Comparison of ENCODE assay signal across 7 mouse cellular contexts in the genomic region with DNA sequence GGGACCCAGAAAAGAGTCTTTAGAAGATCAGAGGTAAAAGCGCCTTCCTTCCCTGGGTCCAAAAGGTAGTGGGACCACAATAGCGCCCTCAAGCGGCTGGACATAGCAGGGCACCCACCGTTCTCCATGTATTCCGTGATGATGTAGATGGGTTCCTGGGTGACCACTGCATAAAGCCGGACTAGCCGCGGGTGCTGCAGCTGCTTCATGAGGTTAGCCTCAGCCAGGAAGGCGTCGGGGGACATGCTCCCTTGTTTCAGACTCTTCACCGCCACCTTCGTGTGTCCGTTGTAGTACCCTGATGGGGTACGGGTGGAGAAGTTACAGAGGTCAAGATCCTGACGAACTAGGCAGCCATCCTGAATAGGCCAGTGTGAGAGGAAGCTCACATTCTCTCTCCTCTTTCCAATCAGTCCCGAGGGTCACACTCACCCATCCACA. TPM values are rescaled to one million over a fixed set of nuclear protein-coding genes. Genes with fewer than 3 reads are reported as not detected.
DNase-seq lines count a peak whose midpoint lies in the region; ATAC-seq and TF ChIP-seq lines count a peak whose summit lies in the region.

No protein-coding gene starts in this region.

- peak overlapping the region; percentile 66 for H3K9ac ChIP-seq in MEL (ENCODE audit: control insufficient read depth, low read depth, low read length, poor library complexity, severe bottlenecking)
- peak overlapping the region; percentile 54 for H3K9ac ChIP-seq in hindbrain, embryonic 15.5 days

- ATAC-seq in hindbrain, embryonic 15.5 days (ENCODE audit: low FRiP score, low read depth): peak; percentile 39; the same call in 1 of the 2 replicates
- peak; percentile 61 for ATAC-seq in megakaryocyte-erythroid progenitor cell, adult 5-6 weeks (replicated peaks; ENCODE audit: low FRiP score, low TSS enrichment, poor library complexity, severe bottlenecking)

- WGBS in hindbrain, embryonic 15.5 days: 3% methylated on average over 16 of the region's 16 CpGs
- WGBS in limb, embryonic 10.5 days: 1% methylated on average over 16 of the region's 16 CpGs

- DNase-seq in MEL (ENCODE audit: low read depth, low spot score): peak; percentile 80
- peak; percentile 82 for DNase-seq in limb, embryonic 10.5 days (ENCODE audit: low spot score)
- DNase-seq in right cerebral cortex, postnatal 25 days: peak; percentile 27

- no peak for TF ChIP-seq EP300 in MEL (IDR thresholded peaks at IDR 0.05; ENCODE audit: low read depth in 1 of 2, low read length in 2 of 2)

- peaks cover 0 to 2% of the 10 kb centered on the region in 2 experiments; a peak in 2 of 4 replicates for H3K36me3 ChIP-seq in MEL (ENCODE audit: control insufficient read depth in 1 of 2, insufficient read depth in 2 of 2, low read length in 2 of 2)
- H3K36me3 ChIP-seq in hindbrain, embryonic 15.5 days: no peaks in the 10 kb centered on the region
- H3K36me3 ChIP-seq in limb, embryonic 10.5 days: no peaks in the 10 kb centered on the region

- TF ChIP-seq CTCF in MEL (IDR thresholded peaks at IDR 0.05 in 2 of 3, conservative IDR thresholded peaks at IDR 0.05 in 1 of 3; ENCODE audit: control insufficient read depth in 1 of 3, insufficient read depth in 1 of 3, low read depth in 2 of 3, low read length in 3 of 3, poor library complexity in 1 of 3, severe bottlenecking in 1 of 3): peak; percentile 80 to 97 (median 90)
- TF ChIP-seq CTCF in embryonic fibroblast, embryonic 13.5 days (IDR thresholded peaks at IDR 0.05; ENCODE audit: borderline replicate concordance, insufficient read depth, low read length): peak; percentile 53; the same call in 1 of the 2 replicates

- H3K4me3 ChIP-seq in MEL (ENCODE audit: control insufficient read depth in 1 of 2, insufficient read depth in 1 of 2, low read depth in 2 of 2, low read length in 2 of 2): peak overlapping the region; percentile 71 to 89
- H3K4me3 ChIP-seq in brown adipose tissue, adult 24 weeks (ENCODE audit: insufficient read depth, low read depth, low read length): peak overlapping the region; percentile 63
- H3K4me3 ChIP-seq in embryonic fibroblast, embryonic 13.5 days (ENCODE audit: insufficient read depth, low read length): no peak overlapping the region; the same call in 1 of the 2 replicates
- peak overlapping the region; percentile 44 for H3K4me3 ChIP-seq in hindbrain, embryonic 15.5 days
- peak overlapping the region; percentile 65 for H3K4me3 ChIP-seq in limb, embryonic 10.5 days

- H3K4me1 ChIP-seq in MEL (ENCODE audit: control insufficient read depth in 1 of 2, insufficient read depth in 2 of 2, low read length in 2 of 2): peaks cover 0 to 15% of the 10 kb centered on the region in 2 experiments; a peak in 2 of 4 replicates
- peaks cover 11% of the 10 kb centered on the region for H3K4me1 ChIP-seq in brown adipose tissue, adult 24 weeks (ENCODE audit: control insufficient read depth, insufficient read depth, insufficient read length, low read length)
- no peaks in the 10 kb centered on the region for H3K4me1 ChIP-seq in embryonic fibroblast, embryonic 13.5 days (ENCODE audit: control insufficient read depth, insufficient read depth, low read length)
- peaks cover 22% of the 10 kb centered on the region for H3K4me1 ChIP-seq in hindbrain, embryonic 15.5 days (replicated peaks)
- peaks cover 37% of the 10 kb centered on the region for H3K4me1 ChIP-seq in limb, embryonic 10.5 days

- H3K27me3 ChIP-seq in MEL (ENCODE audit: control insufficient read depth in 1 of 2, insufficient read depth in 2 of 2, low read length in 2 of 2): no peaks in the 10 kb centered on the region
- H3K27me3 ChIP-seq in hindbrain, embryonic 15.5 days: no peaks in the 10 kb centered on the region
- H3K27me3 ChIP-seq in limb, embryonic 10.5 days (ENCODE audit: low read depth, poor library complexity, severe bottlenecking): no peaks in the 10 kb centered on the region

- H3K27ac ChIP-seq in MEL (ENCODE audit: control insufficient read depth, low read depth, low read length): peak overlapping the region; percentile 41; the same call in 1 of the 2 replicates
- no peak overlapping the region for H3K27ac ChIP-seq in brown adipose tissue, adult 24 weeks (replicated peaks; ENCODE audit: low read depth, low read length)
- H3K27ac ChIP-seq in embryonic fibroblast, embryonic 13.5 days (ENCODE audit: insufficient read depth, low read length): no peak overlapping the region
- peak overlapping the region; percentile 86 for H3K27ac ChIP-seq in hindbrain, embryonic 15.5 days (replicated peaks)
- H3K27ac ChIP-seq in limb, embryonic 10.5 days: peak overlapping the region; percentile 88

- peak overlapping the region; percentile 83 for H3K4me2 ChIP-seq in hindbrain, embryonic 15.5 days

- TF ChIP-seq POLR2A in MEL (IDR thresholded peaks at IDR 0.05; ENCODE audit: control insufficient read depth in 1 of 2, insufficient read depth in 1 of 2, low read depth in 1 of 2, low read length in 2 of 2, poor library complexity in 1 of 2): 0 out of 4 replicates have a peak, but pooled peaks of 1 of the 2 experiments have one; percentile 22
- TF ChIP-seq POLR2A in embryonic fibroblast, embryonic 13.5 days (IDR thresholded peaks at IDR 0.05; ENCODE audit: low read depth, low read length): no peak

- TF ChIP-seq RAD21 in MEL (IDR thresholded peaks at IDR 0.05; ENCODE audit: low read depth, low read length): peak; percentile 21; the same call in 1 of the 2 replicates

- peaks cover 1% of the 10 kb centered on the region; the same call in 1 of the 2 replicates for H3K79me2 ChIP-seq in MEL (ENCODE audit: control insufficient read depth, insufficient read depth, low read length, poor library complexity)

- no peaks in the 10 kb centered on the region for H3K9me3 ChIP-seq in MEL (replicated peaks; ENCODE audit: insufficient read depth, low read length)
- no peaks in the 10 kb centered on the region for H3K9me3 ChIP-seq in hindbrain, embryonic 15.5 days
- H3K9me3 ChIP-seq in limb, embryonic 10.5 days (replicated peaks): no peaks in the 10 kb centered on the region

RNA-seq across cellular contexts. Expression of gene Hdac1, which starts 12.9 kb away (rescaled TPM):
- 38.9 and 47.9 TPM in 2 replicates for total RNA-seq in MEL (2012; rRNA removed)
- polyA plus RNA-seq in MEL (2012; ENCODE audit: insufficient read depth in 1 of 2, insufficient read length in 2 of 2, low read depth in 1 of 2, low replicate concordance in 2 of 2, missing spikeins in 1 of 2): 100 to 1,000 TPM; 108 to 185 TPM
- polyA plus RNA-seq in brown adipose tissue, adult 24 weeks (2012; ENCODE audit: insufficient read depth, insufficient read length, missing spikeins): 46.2 and 49.1 TPM in 2 replicates
- 150 and 156 TPM in 2 replicates for polyA plus RNA-seq in embryonic fibroblast, embryonic 13.5 days (2011; ENCODE audit: insufficient read length, low read depth, missing spikeins)
- 84.7 and 92.2 TPM in 2 replicates for polyA plus RNA-seq in hindbrain, embryonic 15.5 days (2015; fragmentation: Nextera tagmentation; extraction: Ambion mirVana)
- 308 and 336 TPM in 2 replicates for polyA plus RNA-seq in limb, embryonic 10.5 days (2016; fragmentation: Nextera tagmentation; extraction: Ambion mirVana)
- total RNA-seq in megakaryocyte-erythroid progenitor cell, adult 5-6 weeks (2014; fragmentation: Nextera tagmentation): 136 and 147 TPM in 2 replicates
- total RNA-seq in megakaryocyte-erythroid progenitor cell, adult 5-6 weeks (2017): 72.7 and 76.2 TPM in 2 replicates

RNA-seq across cellular contexts. Expression of gene Lck, which starts 18.0 kb away (rescaled TPM):
- total RNA-seq in MEL (2012; rRNA removed): 2.7 and 3.6 TPM in 2 replicates
- polyA plus RNA-seq in MEL (2012; ENCODE audit: insufficient read depth in 1 of 2, insufficient read length in 2 of 2, low read depth in 1 of 2, low replicate concordance in 2 of 2, missing spikeins in 1 of 2): 1 to 10 TPM in 1 of 2 experiments, not detected in 1; 6.9 TPM
- polyA plus RNA-seq in brown adipose tissue, adult 24 weeks (2012; ENCODE audit: insufficient read depth, insufficient read length, missing spikeins): not detected in 2 replicates
- 3.0 and 5.2 TPM in 2 replicates for polyA plus RNA-seq in embryonic fibroblast, embryonic 13.5 days (2011; ENCODE audit: insufficient read length, low read depth, missing spikeins)
- 11.7 and 13.6 TPM in 2 replicates for polyA plus RNA-seq in hindbrain, embryonic 15.5 days (2015; fragmentation: Nextera tagmentation; extraction: Ambion mirVana)
- 10.3 and 13.5 TPM in 2 replicates for polyA plus RNA-seq in limb, embryonic 10.5 days (2016; fragmentation: Nextera tagmentation; extraction: Ambion mirVana)
- total RNA-seq in megakaryocyte-erythroid progenitor cell, adult 5-6 weeks (2014; fragmentation: Nextera tagmentation): 12.7 and 12.8 TPM in 2 replicates
- total RNA-seq in megakaryocyte-erythroid progenitor cell, adult 5-6 weeks (2017): 3.7 and 11.6 TPM in 2 replicates

RNA-seq across cellular contexts. Expression of gene Fam167b, which starts 22.9 kb away (rescaled TPM):
- total RNA-seq in MEL (2012; rRNA removed): not detected in 2 replicates
- polyA plus RNA-seq in MEL (2012; ENCODE audit: insufficient read depth in 1 of 2, insufficient read length in 2 of 2, low read depth in 1 of 2, low replicate concordance in 2 of 2, missing spikeins in 1 of 2): not detected
- not detected in 2 replicates for polyA plus RNA-seq in brown adipose tissue, adult 24 weeks (2012; ENCODE audit: insufficient read depth, insufficient read length, missing spikeins)
- not detected in 2 replicates for polyA plus RNA-seq in embryonic fibroblast, embryonic 13.5 days (2011; ENCODE audit: insufficient read length, low read depth, missing spikeins)
- polyA plus RNA-seq in hindbrain, embryonic 15.5 days (2015; fragmentation: Nextera tagmentation; extraction: Ambion mirVana): 0.24 and 0.34 TPM in 2 replicates
- polyA plus RNA-seq in limb, embryonic 10.5 days (2016; fragmentation: Nextera tagmentation; extraction: Ambion mirVana): 2.6 and 5.1 TPM in 2 replicates
- not detected in 2 replicates for total RNA-seq in megakaryocyte-erythroid progenitor cell, adult 5-6 weeks (2014; fragmentation: Nextera tagmentation)
- total RNA-seq in megakaryocyte-erythroid progenitor cell, adult 5-6 weeks (2017): not detected in 2 replicates

RNA-seq across cellular contexts. Expression of gene Marcksl1, which starts 42.1 kb away (rescaled TPM):
- total RNA-seq in MEL (2012; rRNA removed): 25.3 and 26.9 TPM in 2 replicates
- 10 to 100 TPM in 1 of 2 experiments, not detected in 1; 62.7 TPM for polyA plus RNA-seq in MEL (2012; ENCODE audit: insufficient read depth in 1 of 2, insufficient read length in 2 of 2, low read depth in 1 of 2, low replicate concordance in 2 of 2, missing spikeins in 1 of 2)
- 3.5 and 4.9 TPM in 2 replicates for polyA plus RNA-seq in brown adipose tissue, adult 24 weeks (2012; ENCODE audit: insufficient read depth, insufficient read length, missing spikeins)
- 131 and 157 TPM in 2 replicates for polyA plus RNA-seq in embryonic fibroblast, embryonic 13.5 days (2011; ENCODE audit: insufficient read length, low read depth, missing spikeins)
- polyA plus RNA-seq in hindbrain, embryonic 15.5 days (2015; fragmentation: Nextera tagmentation; extraction: Ambion mirVana): 1,671 and 1,849 TPM in 2 replicates
- 1,533 and 1,561 TPM in 2 replicates for polyA plus RNA-seq in limb, embryonic 10.5 days (2016; fragmentation: Nextera tagmentation; extraction: Ambion mirVana)
- total RNA-seq in megakaryocyte-erythroid progenitor cell, adult 5-6 weeks (2014; fragmentation: Nextera tagmentation): 29.9 and 30.4 TPM in 2 replicates
- total RNA-seq in megakaryocyte-erythroid progenitor cell, adult 5-6 weeks (2017): 41.4 and 48.3 TPM in 2 replicates

RNA-seq across cellular contexts. Expression of gene Eif3i, which starts 45.0 kb away (rescaled TPM):
- 766 and 806 TPM in 2 replicates for total RNA-seq in MEL (2012; rRNA removed)
- 100 to 1,000 TPM; 396 to 730 TPM for polyA plus RNA-seq in MEL (2012; ENCODE audit: insufficient read depth in 1 of 2, insufficient read length in 2 of 2, low read depth in 1 of 2, low replicate concordance in 2 of 2, missing spikeins in 1 of 2)
- 156 and 174 TPM in 2 replicates for polyA plus RNA-seq in brown adipose tissue, adult 24 weeks (2012; ENCODE audit: insufficient read depth, insufficient read length, missing spikeins)
- polyA plus RNA-seq in embryonic fibroblast, embryonic 13.5 days (2011; ENCODE audit: insufficient read length, low read depth, missing spikeins): 217 and 251 TPM in 2 replicates
- polyA plus RNA-seq in hindbrain, embryonic 15.5 days (2015; fragmentation: Nextera tagmentation; extraction: Ambion mirVana): 203 and 206 TPM in 2 replicates
- polyA plus RNA-seq in limb, embryonic 10.5 days (2016; fragmentation: Nextera tagmentation; extraction: Ambion mirVana): 322 and 358 TPM in 2 replicates
- 425 and 431 TPM in 2 replicates for total RNA-seq in megakaryocyte-erythroid progenitor cell, adult 5-6 weeks (2014; fragmentation: Nextera tagmentation)
- total RNA-seq in megakaryocyte-erythroid progenitor cell, adult 5-6 weeks (2017): 323 and 412 TPM in 2 replicates

Comparison
In these comparisons a context has a peak if more than half of its experiments do, and no peak if none do; other contexts are left out.
1. DNase-seq: peak in every context shown above with its lines; median percentile 82 in limb, embryonic 10.5 days; 80 in MEL; 27 in right cerebral cortex, postnatal 25 days.
2. H3K27ac ChIP-seq: peak in MEL (single experiment), hindbrain, embryonic 15.5 days (single experiment) and limb, embryonic 10.5 days (single experiment); none in brown adipose tissue, adult 24 weeks (single experiment) and embryonic fibroblast, embryonic 13.5 days (single experiment).